Mouse (Mus musculus): ENCODE measurements at regions not wholly inside any gene's neighbourhood (a gene's known extent, or its start where the extent isn't known, plus 50 kb on each side); places are given as distances from the start of the nearest gene placed in this dataset.

- TF ChIP-seq CTCF (IDR thresholded peaks at IDR 0.05; ENCODE audit: control insufficient read depth, insufficient read depth, low read length) (no peak), POLR2A (IDR thresholded peaks at IDR 0.05; ENCODE audit: borderline replicate concordance, control insufficient read depth, low read depth, low read length) (no peak)
Measured at GRCm38 (mm10) chr10:91685164-91686027, 504.3 kb upstream of the Tmpo start.
